Mouse (Mus musculus) thymus, postnatal 25 days (tissue): ENCODE measurements around the gene Camk2b.
"Not testable (repeated sequence)": the region's sequence is repeated elsewhere in the genome, so short reads cannot be mapped to it uniquely, and the experiment has no call there.

ENCODE experiments used
- DNase-seq: peaks from one replicate; pipeline ENCODE4 v3.0.0; 2022

Gene Camk2b

GRCm38 (mm10) chr11:5980108-5980507, 86.1 kb downstream of the Camk2b start:
- DNase-seq, result no peak

- no peak for DNase-seq
Measured at GRCm38 (mm10) chr11:5979088-5979487, 87.1 kb downstream of the Camk2b start.

GRCm38 (mm10) chr11:5976106-5976505, 90.1 kb downstream of the Camk2b start:
- no peak for DNase-seq

GRCm38 (mm10) chr11:5975068-5975467, 91.1 kb downstream of the Camk2b start:
- no peak for DNase-seq

GRCm38 (mm10) chr11:5974053-5974452, 92.1 kb downstream of the Camk2b start:
- DNase-seq, result no peak

- no peak for DNase-seq
Measured at GRCm38 (mm10) chr11:5973151-5973550, 93.0 kb downstream of the Camk2b start.

- no peak for DNase-seq
Measured at GRCm38 (mm10) chr11:5971202-5971601, 95.0 kb downstream of the Camk2b start.

- no peak for DNase-seq
Measured at GRCm38 (mm10) chr11:5968223-5968622, 97.9 kb downstream of the Camk2b start.

GRCm38 (mm10) chr11:5966751-5967150, 99.4 kb downstream of the Camk2b start:
- DNase-seq, result no peak

- DNase-seq, result no peak
Measured at GRCm38 (mm10) chr11:5965865-5966264, 100.3 kb downstream of the Camk2b start.

- no peak for DNase-seq
Measured at GRCm38 (mm10) chr11:5960051-5960450, 106.1 kb downstream of the Camk2b start.

GRCm38 (mm10) chr11:5955546-5956276, 110.5 kb downstream of the Camk2b start, which contains the start of gene Ykt6:
Gene Ykt6, plus strand, starts transcription at chr11:5955693.
- peak; percentile 93 for DNase-seq

GRCm38 (mm10) chr11:5954965-5955504, 111.1 kb downstream of the Camk2b start:
- peak; percentile 52 for DNase-seq

GRCm38 (mm10) chr11:5954435-5954834, 111.7 kb downstream of the Camk2b start:
- DNase-seq, result no peak

- peak; percentile 12 for DNase-seq
Measured at GRCm38 (mm10) chr11:5953130-5953765, 112.9 kb downstream of the Camk2b start.

GRCm38 (mm10) chr11:5952501-5952900, 113.7 kb downstream of the Camk2b start:
- DNase-seq, result no peak

GRCm38 (mm10) chr11:5949586-5950352, 116.4 kb downstream of the Camk2b start, which contains the start of gene Gck:
Gene Gck, minus strand, starts transcription at chr11:5950081.
- DNase-seq, result no peak

- no peak for DNase-seq
Measured at GRCm38 (mm10) chr11:5948546-5949250, 117.5 kb downstream of the Camk2b start.

- DNase-seq, result no peak
Measured at GRCm38 (mm10) chr11:5947796-5948195, 118.4 kb downstream of the Camk2b start.

- no peak for DNase-seq
Measured at GRCm38 (mm10) chr11:5945096-5945495, 121.1 kb downstream of the Camk2b start.

- no peak for DNase-seq
Measured at GRCm38 (mm10) chr11:5942966-5943365, 123.2 kb downstream of the Camk2b start.

- DNase-seq, result not testable (repeated sequence)
Measured at GRCm38 (mm10) chr11:5934531-5934930, 131.6 kb downstream of the Camk2b start.

GRCm38 (mm10) chr11:5931947-5932346, 134.2 kb downstream of the Camk2b start:
- peak; percentile 16 for DNase-seq
